Mouse (Mus musculus): ENCODE results near the gene Hspd1.
A peak's percentile ranks its signal among the peaks of the same experiment; 100 is the strongest.

Hspd1 gene

DNA sequence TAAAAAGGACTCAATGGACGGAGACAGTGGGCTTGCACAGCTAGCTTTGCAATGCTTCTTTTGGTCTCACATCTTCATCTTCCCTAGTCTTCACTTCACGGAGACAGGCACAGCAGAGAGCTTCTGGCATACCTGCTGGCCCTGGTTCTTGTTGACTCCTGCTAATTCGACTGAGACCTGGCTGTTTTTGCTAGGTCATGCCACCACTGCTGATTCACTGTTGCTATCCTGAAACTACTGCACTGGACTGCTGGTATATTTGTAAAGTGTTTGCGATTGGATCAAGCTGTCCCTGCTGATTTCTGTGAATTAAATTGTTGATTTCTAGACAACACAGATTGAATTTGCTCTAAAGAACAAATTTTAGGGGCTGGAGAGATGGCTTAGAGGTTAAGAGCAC, 46.4 kb downstream of the Hspd1 start:
- no peak for DNase-seq (ENCODE audit: low read depth)

DNA sequence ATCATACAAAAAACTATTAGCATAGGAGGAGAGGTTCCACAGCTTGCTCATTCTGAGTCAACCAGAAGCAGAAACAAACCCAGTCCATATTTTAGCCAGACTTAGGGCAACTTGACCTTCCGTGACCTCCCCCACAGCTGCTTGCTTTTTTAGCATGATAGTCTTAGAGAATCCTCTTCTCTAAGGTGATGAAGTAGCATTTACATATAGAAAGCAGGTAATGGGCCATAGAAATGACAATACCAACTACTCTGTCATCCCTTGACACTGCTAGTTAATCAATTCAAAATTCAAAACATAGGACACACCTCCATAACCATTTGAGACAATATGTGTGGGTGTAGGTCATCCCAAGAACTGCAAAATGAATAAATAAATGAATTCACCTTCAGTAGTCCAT, 48.1 kb downstream of the Hspd1 start:
- DNase-seq (ENCODE audit: low read depth) = no peak

DNA sequence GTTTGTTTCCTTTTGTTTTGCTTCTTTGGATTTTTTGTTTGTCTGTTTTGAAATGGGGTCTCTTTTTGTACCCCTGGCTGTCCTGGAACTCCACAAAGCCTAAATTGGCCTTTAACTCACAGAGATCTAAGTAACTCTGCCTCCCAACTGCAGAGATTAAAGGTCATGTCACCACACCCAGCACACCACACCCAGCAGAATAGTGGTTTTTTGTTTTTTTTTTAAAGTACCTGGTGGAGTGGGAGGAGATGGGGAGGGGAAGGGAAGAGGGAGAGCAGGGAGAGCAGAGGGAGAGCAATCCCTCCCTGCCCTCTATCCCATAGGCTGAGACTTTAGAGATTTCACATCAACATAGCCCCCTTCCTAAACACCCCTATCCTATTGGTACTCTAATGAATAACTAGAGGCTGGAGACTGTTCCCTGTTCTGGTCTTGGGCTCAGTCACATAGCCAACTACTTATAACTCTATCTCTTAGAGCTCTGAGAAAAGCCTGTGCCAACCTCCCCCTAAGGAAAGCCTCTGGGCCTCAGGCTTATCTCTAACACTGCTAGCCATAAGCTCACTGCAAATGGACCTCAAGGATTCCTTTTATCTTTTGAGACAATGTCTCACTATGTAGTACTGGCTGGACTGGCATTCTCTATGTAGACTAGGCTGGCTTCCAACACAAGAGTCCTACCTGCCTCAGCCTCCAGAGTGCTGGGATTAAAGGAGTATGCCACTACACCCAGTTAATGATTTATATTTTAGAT, 56.8 kb downstream of the Hspd1 start:
- peak; percentile 58 for DNase-seq (ENCODE audit: low read depth)

DNA sequence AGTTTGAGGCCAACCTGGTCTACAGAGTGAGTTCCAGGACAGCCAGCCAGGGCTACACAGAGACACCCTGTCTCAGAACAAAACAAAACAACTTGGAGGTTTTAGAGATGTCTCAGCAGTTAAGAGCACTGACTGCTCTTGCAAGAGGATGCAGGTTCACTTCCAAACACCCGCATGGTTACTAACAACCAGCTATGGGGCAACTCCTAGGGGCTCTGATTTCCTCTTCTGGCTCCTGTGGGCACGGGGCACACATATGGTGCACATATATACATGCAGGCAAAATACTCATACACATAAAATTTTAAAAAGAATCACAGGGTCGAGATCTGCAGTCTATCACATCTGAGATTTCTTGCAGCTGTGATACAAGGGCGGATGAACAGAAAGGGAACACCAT, 58.6 kb downstream of the Hspd1 start:
- peak; percentile 70 for DNase-seq (ENCODE audit: low read depth)

DNA sequence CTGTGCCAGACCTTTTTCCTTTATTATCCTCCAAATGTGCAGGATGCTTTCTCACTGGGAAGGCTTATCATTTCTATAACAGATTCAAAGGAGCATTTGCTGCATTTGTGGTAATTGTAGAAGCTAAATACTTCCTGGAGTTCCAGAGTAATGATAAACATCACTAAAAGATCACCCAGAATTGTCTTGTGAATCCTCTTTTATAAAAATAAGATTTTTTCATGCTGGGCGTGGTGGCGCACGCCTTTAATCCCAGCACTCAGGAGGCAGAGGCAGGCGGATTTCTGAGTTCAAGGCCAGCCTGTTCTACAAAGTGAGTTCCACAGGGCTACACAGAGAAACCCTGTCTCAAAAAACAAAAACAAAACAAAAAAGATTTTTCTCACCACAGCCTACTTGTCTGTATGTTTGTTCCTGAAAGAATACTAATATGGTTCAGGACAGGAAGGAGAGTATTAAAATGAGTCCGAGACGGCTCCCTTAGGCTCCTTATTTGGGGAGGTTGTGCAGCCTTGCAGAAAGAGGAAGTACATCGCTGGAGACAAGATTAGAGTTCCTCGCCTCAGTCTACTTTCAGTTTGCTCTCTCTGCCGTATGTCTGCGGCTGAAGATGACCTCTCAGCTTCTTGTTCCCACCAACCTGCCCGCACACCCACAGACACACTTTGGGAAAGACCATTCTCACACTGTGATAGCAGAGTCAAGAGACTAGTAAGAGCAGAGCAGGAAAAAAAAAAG, 59.4 kb downstream of the Hspd1 start:
- peak; percentile 89 for DNase-seq (ENCODE audit: low read depth)

DNA sequence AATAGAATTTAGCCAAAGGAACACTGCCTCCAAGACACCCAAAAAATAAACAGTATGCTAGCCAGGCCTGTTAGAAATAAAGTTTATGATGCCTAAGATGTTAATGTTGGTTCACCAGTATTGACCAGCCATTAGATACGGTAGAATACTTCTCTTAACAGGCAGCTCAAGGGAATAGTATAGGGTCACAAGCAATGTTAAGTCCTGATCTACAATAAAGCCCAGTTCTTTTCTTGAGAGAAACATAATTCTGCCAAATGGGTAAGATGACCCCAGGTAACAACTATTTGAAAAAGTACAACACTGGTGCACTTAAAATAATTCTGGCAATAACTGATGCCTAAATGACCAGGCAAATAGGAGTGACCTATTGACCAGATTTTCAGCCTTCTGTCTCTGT, 60.1 kb downstream of the Hspd1 start:
- DNase-seq (ENCODE audit: low read depth) = peak; percentile 62

Data from induced T-regulatory cell, adult 2 months (primary cell).